Mouse (Mus musculus) forebrain, embryonic 15.5 days (tissue): ENCODE results near the gene Mospd2. TPM values are rescaled to one million over a fixed set of nuclear protein-coding genes. Genes with fewer than 3 reads are reported as not detected.

Source experiments
- ATAC-seq: fragments of 200-750 bp; cut with Nextera tagmentation; replicated peaks from 2 replicates; pipeline ENCODE4 v1.8.0; 2017; ENCODE audit warnings: mild to moderate bottlenecking, moderate TSS enrichment, moderate library complexity
- H3K27ac ChIP-seq: fragments of 300-500 bp; sonication (generic); replicated peaks from 2 replicates; pipeline ENCODE4 v1.5.1; 2015; ENCODE audit warnings: mild to moderate bottlenecking, inconsistent platforms
- H3K27me3 ChIP-seq: fragments of 300-500 bp; sonication (generic); 2 replicates; pipeline ENCODE4 v1.6.1; 2015; ENCODE audit warnings: inconsistent platforms
- H3K36me3 ChIP-seq: fragments of 300-500 bp; sonication (generic); 2 replicates; pipeline ENCODE4 v1.6.1; 2015; ENCODE audit warnings: mild to moderate bottlenecking, inconsistent platforms
- H3K4me1 ChIP-seq: fragments of 300-500 bp; sonication (generic); 2 replicates; pipeline ENCODE4 v1.6.1; 2015; ENCODE audit warnings: inconsistent platforms
- H3K4me2 ChIP-seq: fragments of 300-500 bp; sonication (generic); replicated peaks from 2 replicates; pipeline ENCODE4 v1.6.1; 2015; ENCODE audit warnings: mild to moderate bottlenecking, inconsistent platforms
- H3K4me3 ChIP-seq: fragments of 300-500 bp; sonication (generic); 2 replicates; pipeline ENCODE4 v1.5.1; 2015; ENCODE audit warnings: mild to moderate bottlenecking, inconsistent platforms
- H3K9ac ChIP-seq: fragments of 300-500 bp; sonication (generic); replicated peaks from 2 replicates; pipeline ENCODE4 v1.6.1; 2015; ENCODE audit warnings: mild to moderate bottlenecking, inconsistent platforms
- H3K9me3 ChIP-seq: fragments of 300-500 bp; sonication (generic); 2 replicates; pipeline ENCODE4 v1.6.1; 2016; ENCODE audit warnings: inconsistent platforms
- whole genome bisulfite sequencing: fragments of 180-500 bp; shearing (Covaris S2); methylation state at CpG from one replicate; pipeline ENCODE4 v1.1.7; 2015; ENCODE audit warnings: mixed read lengths; 5-methylcytosine and 5-hydroxymethylcytosine counted together
- polyA plus RNA-seq: library from polyadenylated mRNA; unstranded; fragments of >200 nt; fragmentation: Nextera tagmentation; extraction: Ambion mirVana; gene quantifications from 2 replicates; pipeline ENCODE4 v1.2.1, GENCODE M21; 2015

Mospd2 gene
- polyA plus RNA-seq, 1 experiment from 2014 or later: 15.8 TPM

- no peak for ATAC-seq
- no peak overlapping the region for H3K4me3 ChIP-seq
- H3K27me3 ChIP-seq: no peaks in the 10 kb centered on the region
Observed at GRCm38 (mm10) chrX:164901847-164902246, 78.3 kb downstream of the Mospd2 start.

GRCm38 (mm10) chrX:164899805-164900204, 80.4 kb downstream of the Mospd2 start:
- no peaks in the 10 kb centered on the region for H3K27me3 ChIP-seq
- no peak overlapping the region for H3K27ac ChIP-seq
- H3K4me1 ChIP-seq: no peaks in the 10 kb centered on the region
- H3K9me3 ChIP-seq: no peaks in the 10 kb centered on the region
- H3K4me2 ChIP-seq: no peak overlapping the region
- H3K4me3 ChIP-seq: no peak overlapping the region
- no peaks in the 10 kb centered on the region for H3K36me3 ChIP-seq
- WGBS: 75% methylated on average over 2 of the region's 2 CpGs
- ATAC-seq: no peak
- no peak overlapping the region for H3K9ac ChIP-seq

More at GRCm38 (mm10) chrX:164901847-164902246, 78.3 kb downstream of the Mospd2 start:
- Histone ChIP-seq H3K9me3 (no peaks in the 10 kb centered on the region), H3K9ac (no peak overlapping the region), H3K4me1 (no peaks in the 10 kb centered on the region), H3K27ac (no peak overlapping the region), H3K4me2 (no peak overlapping the region), H3K36me3 (no peaks in the 10 kb centered on the region)
- WGBS: 83% methylated on average over 2 of the region's 2 CpGs

GRCm38 (mm10) chrX:164886260-164886659, 93.9 kb downstream of the Mospd2 start:
- H3K4me2 ChIP-seq: no peak overlapping the region
- no peaks in the 10 kb centered on the region for H3K27me3 ChIP-seq
- no peaks in the 10 kb centered on the region for H3K4me1 ChIP-seq
- no peaks in the 10 kb centered on the region for H3K9me3 ChIP-seq
- no peak overlapping the region for H3K27ac ChIP-seq
- H3K36me3 ChIP-seq: no peaks in the 10 kb centered on the region
- 95% methylated on average over 1 of the region's 1 CpGs for WGBS
- no peak overlapping the region for H3K4me3 ChIP-seq
- ATAC-seq: no peak
- H3K9ac ChIP-seq: no peak overlapping the region

Other genes with a start within 250 kb of the Mospd2 start
- 4.1 and 4.8 TPM in 2 replicates for gene Fancb, start 217 bp upstream of the Mospd2 start, polyA plus RNA-seq
- gene Gm17604, start 24.5 kb upstream of the Mospd2 start, polyA plus RNA-seq: not detected in 2 replicates